9 mouse cellular contexts compared by ENCODE assay signal in the genomic region with DNA sequence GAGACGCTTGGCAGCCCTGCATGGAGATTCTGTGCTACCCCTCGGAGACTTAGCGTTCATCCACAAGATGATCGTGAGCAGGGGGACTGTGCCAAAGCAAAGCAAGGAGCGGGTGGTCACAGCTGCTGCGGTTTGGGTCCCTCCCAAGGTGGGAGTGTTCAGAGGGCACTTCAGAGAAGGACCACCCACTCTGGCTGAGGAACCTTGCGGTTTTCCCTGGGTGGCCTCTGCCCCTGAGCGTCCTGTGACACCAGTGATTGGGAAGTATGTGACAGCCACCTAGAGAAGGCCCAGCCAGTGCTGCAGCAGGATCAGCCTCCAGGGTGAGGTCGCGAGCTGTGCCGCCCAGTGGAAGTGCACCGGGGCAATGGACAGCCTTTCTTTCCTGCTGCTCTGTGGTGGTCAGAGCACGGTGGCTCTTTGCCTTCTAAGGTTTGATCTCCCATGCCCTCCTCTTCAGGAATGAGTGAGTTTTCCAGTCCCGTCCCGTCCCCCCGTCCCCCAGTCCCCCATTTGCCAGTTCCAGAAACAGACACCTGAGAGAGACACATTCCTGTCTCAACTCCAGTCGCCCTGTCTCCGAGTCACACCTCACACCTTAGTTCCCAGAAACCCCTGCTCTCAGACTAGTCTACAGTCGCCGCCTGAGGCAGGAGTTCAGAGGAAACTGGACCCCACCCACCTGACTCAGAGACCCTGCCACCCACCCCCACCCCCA. TPM values are rescaled to one million over a fixed set of nuclear protein-coding genes. Genes with fewer than 3 reads are reported as not detected.
A peak's percentile ranks its signal among the peaks of the same experiment; 100 is the strongest.
DNase-seq lines count a peak whose midpoint lies in the region; ATAC-seq lines count a peak whose summit lies in the region.
"Had no signal": no experiment of that assay in that cellular context is flagged by ENCODE, and none has a peak within 500 bp of the region (broad histone marks: within the 10 kb centered on the region; RNA-seq: fewer than 3 reads in every experiment).

No protein-coding gene starts in this region.

- WGBS in forebrain, embryonic 10.5 days, result 73% methylated on average over 20 of the region's 20 CpGs
- WGBS in forebrain, embryonic 15.5 days, result 63% methylated on average over 20 of the region's 20 CpGs
- 48% methylated on average over 20 of the region's 20 CpGs for WGBS in limb, embryonic 12.5 days
- WGBS in stomach, embryonic 16.5 days, result 43% methylated on average over 20 of the region's 20 CpGs

- H3K4me3 ChIP-seq in forebrain, embryonic 10.5 days, result no peak overlapping the region
- no peak overlapping the region for H3K4me3 ChIP-seq in forebrain, embryonic 15.5 days
- peak overlapping the region; percentile 46 for H3K4me3 ChIP-seq in megakaryocyte, embryonic 14.5 days (replicated peaks)
- H3K4me3 ChIP-seq in limb, embryonic 12.5 days (replicated peaks), result no peak overlapping the region
- H3K4me3 ChIP-seq in stomach, embryonic 16.5 days (replicated peaks; ENCODE audit: low read length), result no peak overlapping the region
- H3K4me3 ChIP-seq: neural tube, embryonic 12.5 days had no signal

- H3K9ac ChIP-seq in forebrain, embryonic 15.5 days (replicated peaks), result no peak overlapping the region
- 0 out of 2 replicates have a peak overlapping the region, but pooled peaks have one; percentile 0 for H3K9ac ChIP-seq in limb, embryonic 12.5 days (replicated peaks)
- peak overlapping the region; percentile 50 for H3K9ac ChIP-seq in stomach, embryonic 16.5 days (ENCODE audit: low read length)
- H3K9ac ChIP-seq: neural tube, embryonic 12.5 days had no signal

- peaks cover 20% of the 10 kb centered on the region for H3K36me3 ChIP-seq in forebrain, embryonic 10.5 days (replicated peaks)
- no peaks in the 10 kb centered on the region for H3K36me3 ChIP-seq in forebrain, embryonic 15.5 days
- H3K36me3 ChIP-seq in megakaryocyte, embryonic 14.5 days (replicated peaks; ENCODE audit: low read length), result no peaks in the 10 kb centered on the region
- H3K36me3 ChIP-seq in limb, embryonic 12.5 days, result no peaks in the 10 kb centered on the region
- H3K36me3 ChIP-seq in stomach, embryonic 16.5 days (ENCODE audit: control insufficient read depth, insufficient read depth, low read length), result no peaks in the 10 kb centered on the region
- H3K36me3 ChIP-seq: neural tube, embryonic 12.5 days had no signal

- H3K4me2 ChIP-seq in forebrain, embryonic 15.5 days (replicated peaks), result no peak overlapping the region
- no peak overlapping the region for H3K4me2 ChIP-seq in limb, embryonic 12.5 days
- H3K4me2 ChIP-seq in stomach, embryonic 16.5 days (ENCODE audit: low read depth, low read length), result no peak overlapping the region
- H3K4me2 ChIP-seq: neural tube, embryonic 12.5 days had no signal

- peak overlapping the region; percentile 49 for H3K27ac ChIP-seq in forebrain, embryonic 10.5 days
- no peak overlapping the region for H3K27ac ChIP-seq in forebrain, embryonic 15.5 days (replicated peaks)
- H3K27ac ChIP-seq in limb, embryonic 12.5 days, result 0 out of 2 replicates have a peak overlapping the region, but pooled peaks have one; percentile 19
- H3K27ac ChIP-seq in stomach, embryonic 16.5 days (ENCODE audit: low read length), result peak overlapping the region; percentile 60
- H3K27ac ChIP-seq: neural tube, embryonic 12.5 days had no signal

- ATAC-seq in forebrain, embryonic 15.5 days (replicated peaks), result no peak
- no peak for ATAC-seq in megakaryocyte, adult 5-6 weeks (ENCODE audit: poor library complexity, severe bottlenecking)
- ATAC-seq in limb, embryonic 12.5 days (ENCODE audit: insufficient number of reproducible peaks, insufficient read depth, low FRiP score, low TSS enrichment, low read depth), result no peak
- ATAC-seq in stomach, embryonic 16.5 days (ENCODE audit: insufficient read depth, low FRiP score), result peak; percentile 37; the same call in 1 of the 2 replicates

- no peaks in the 10 kb centered on the region for H3K27me3 ChIP-seq in forebrain, embryonic 10.5 days (ENCODE audit: poor library complexity, severe bottlenecking)
- H3K27me3 ChIP-seq in forebrain, embryonic 15.5 days, result no peaks in the 10 kb centered on the region
- peaks cover 11% of the 10 kb centered on the region for H3K27me3 ChIP-seq in megakaryocyte, embryonic 14.5 days (replicated peaks)
- H3K27me3 ChIP-seq in limb, embryonic 12.5 days, result no peaks in the 10 kb centered on the region; the same call in 1 of the 2 replicates
- H3K27me3 ChIP-seq in stomach, embryonic 16.5 days (ENCODE audit: control insufficient read depth, insufficient read depth, low read length), result no peaks in the 10 kb centered on the region
- H3K27me3 ChIP-seq: neural tube, embryonic 12.5 days had no signal

- DNase-seq in forebrain, embryonic 10.5 days (ENCODE audit: extremely low spot score, low spot score), result peak; percentile 14
- no peak for DNase-seq in left cerebral cortex, adult 11 months (ENCODE audit: low spot score)
- no peak for DNase-seq in right cerebral cortex, postnatal 25 days

- H3K9me3 ChIP-seq in forebrain, embryonic 10.5 days, result no peaks in the 10 kb centered on the region; the same call in 1 of the 2 replicates
- no peaks in the 10 kb centered on the region for H3K9me3 ChIP-seq in forebrain, embryonic 15.5 days
- 0 out of 2 replicates have a peak, but pooled peaks cover 3% of the 10 kb centered on the region for H3K9me3 ChIP-seq in megakaryocyte, embryonic 14.5 days
- no peaks in the 10 kb centered on the region for H3K9me3 ChIP-seq in limb, embryonic 12.5 days
- H3K9me3 ChIP-seq in stomach, embryonic 16.5 days (replicated peaks; ENCODE audit: control insufficient read depth, low read length), result no peaks in the 10 kb centered on the region
- H3K9me3 ChIP-seq: neural tube, embryonic 12.5 days had no signal

- H3K4me1 ChIP-seq in forebrain, embryonic 10.5 days, result peaks cover 36% of the 10 kb centered on the region
- H3K4me1 ChIP-seq in forebrain, embryonic 15.5 days, result peaks cover 32% of the 10 kb centered on the region
- H3K4me1 ChIP-seq in megakaryocyte, embryonic 14.5 days, result peaks cover 49% of the 10 kb centered on the region
- H3K4me1 ChIP-seq in limb, embryonic 12.5 days (replicated peaks), result peaks cover 31% of the 10 kb centered on the region
- H3K4me1 ChIP-seq in stomach, embryonic 16.5 days (ENCODE audit: control insufficient read depth, insufficient read depth, low read length), result peaks cover 11% of the 10 kb centered on the region

RNA-seq across cellular contexts. Expression of gene Clstn1, which starts 21.5 kb away (rescaled TPM):
- 17.8 and 21.4 TPM in 2 replicates for polyA plus RNA-seq in forebrain, embryonic 10.5 days (2016; fragmentation: Nextera tagmentation; extraction: Ambion mirVana)
- 107 and 111 TPM in 2 replicates for polyA plus RNA-seq in forebrain, embryonic 15.5 days (2015; fragmentation: Nextera tagmentation; extraction: Ambion mirVana)
- polyA plus RNA-seq in megakaryocyte, embryonic 14.5 days (2012; ENCODE audit: insufficient read depth, low replicate concordance), result 10.0 and 13.2 TPM in 2 replicates
- 0.64 and 0.74 TPM in 2 replicates for total RNA-seq in megakaryocyte, adult 5-6 weeks (2015)
- total RNA-seq in megakaryocyte, adult 5-6 weeks (2017), result 1.2 and 1.8 TPM in 2 replicates
- polyA plus RNA-seq in limb, embryonic 12.5 days (2016; fragmentation: Nextera tagmentation; extraction: Ambion mirVana), result 64.3 and 65.3 TPM in 2 replicates
- polyA plus RNA-seq in stomach, embryonic 16.5 days (2015; fragmentation: Nextera tagmentation; extraction: Ambion mirVana), result 14.7 and 14.9 TPM in 2 replicates
